Mouse (Mus musculus) mesoderm, embryonic 11.5 days (tissue): ENCODE results near the gene Mpp1.
A peak's percentile ranks its signal among the peaks of the same experiment; 100 is the strongest.

Experiments used
- DNase-seq: peaks from one replicate; pipeline ENCODE4 v3.0.0-alpha.2; 2012; ENCODE audit warnings: low read depth, low spot score

The Mpp1 gene

DNA sequence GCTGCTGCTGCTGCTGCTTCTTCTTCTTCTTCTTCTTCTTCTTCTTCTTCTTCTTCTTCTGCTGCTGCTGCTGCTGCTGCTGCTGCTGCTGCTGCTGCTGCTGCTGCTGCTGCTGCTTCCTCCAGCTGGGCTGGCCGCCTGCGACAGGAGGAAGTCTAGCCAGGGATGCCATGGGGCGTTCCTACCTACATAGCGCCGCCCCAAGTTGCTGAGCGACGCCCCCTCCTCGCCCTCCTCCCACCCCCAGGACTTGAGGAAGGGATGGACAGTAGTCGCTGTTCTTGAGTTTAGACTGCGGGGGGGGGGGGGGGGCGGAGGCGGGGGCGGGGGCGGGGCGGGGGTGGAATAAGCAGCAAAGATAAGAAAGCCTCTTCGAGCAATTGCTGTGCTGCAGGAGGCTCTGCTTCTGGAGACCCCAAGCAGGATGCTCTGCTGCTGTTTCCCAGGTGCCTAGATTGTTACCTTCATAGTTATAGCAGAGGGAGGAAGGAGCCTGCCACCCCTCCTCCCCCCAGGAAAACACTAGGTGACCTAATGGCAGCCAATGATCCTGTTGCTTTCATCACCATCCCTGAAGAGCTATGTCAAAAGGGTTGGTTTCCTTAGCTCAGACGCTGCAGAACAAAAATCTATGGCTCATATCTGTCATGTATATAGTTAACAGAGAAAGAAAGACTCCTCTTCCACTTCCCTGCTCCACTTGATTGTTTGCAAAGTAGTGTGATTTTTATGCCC is 45.9 kb downstream of the Mpp1 start, which contains the start of gene Gab3:
Gene Gab3, minus strand, starts transcription at position 685 of the 735 bp plus-strand sequence.
- DNase-seq: peak; percentile 54

DNA sequence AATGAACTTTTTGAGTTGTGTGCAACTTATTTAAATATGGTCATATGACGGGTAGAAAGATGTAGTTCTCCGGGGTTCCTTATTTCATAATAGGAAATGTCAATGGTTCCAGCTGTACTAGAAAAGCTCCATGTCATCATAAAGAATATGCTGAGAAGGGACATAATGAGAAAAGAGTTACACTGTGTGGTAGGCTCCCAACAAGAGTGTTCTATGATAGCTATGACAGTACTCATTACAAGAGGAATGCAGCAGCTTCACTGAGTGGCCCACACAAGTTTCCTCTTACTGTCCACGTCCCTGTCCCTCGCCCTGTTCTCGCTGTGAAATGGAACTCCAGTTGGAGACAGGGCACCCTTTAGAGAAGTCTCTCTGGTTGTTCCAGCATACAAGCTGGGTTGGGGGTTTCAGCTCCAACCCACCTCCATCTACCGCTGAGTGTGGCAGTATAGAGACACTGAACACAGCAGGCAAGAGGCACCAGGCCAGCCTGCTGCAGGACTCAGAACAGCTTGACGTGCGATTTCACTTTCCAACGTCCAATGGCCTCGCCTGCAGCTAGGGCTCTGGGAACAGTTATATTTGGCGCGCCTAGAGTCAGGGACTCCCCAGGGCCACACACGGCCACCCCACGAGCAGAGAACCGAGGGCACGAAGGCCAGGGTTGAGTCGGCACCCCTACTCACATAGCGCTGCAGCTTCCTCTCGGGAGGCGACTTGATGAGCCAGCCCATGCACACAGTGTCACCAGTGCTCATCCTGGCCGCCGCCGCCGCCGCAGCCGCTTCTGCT is 46.6 kb downstream of the Mpp1 start:
- DNase-seq: no peak

DNA sequence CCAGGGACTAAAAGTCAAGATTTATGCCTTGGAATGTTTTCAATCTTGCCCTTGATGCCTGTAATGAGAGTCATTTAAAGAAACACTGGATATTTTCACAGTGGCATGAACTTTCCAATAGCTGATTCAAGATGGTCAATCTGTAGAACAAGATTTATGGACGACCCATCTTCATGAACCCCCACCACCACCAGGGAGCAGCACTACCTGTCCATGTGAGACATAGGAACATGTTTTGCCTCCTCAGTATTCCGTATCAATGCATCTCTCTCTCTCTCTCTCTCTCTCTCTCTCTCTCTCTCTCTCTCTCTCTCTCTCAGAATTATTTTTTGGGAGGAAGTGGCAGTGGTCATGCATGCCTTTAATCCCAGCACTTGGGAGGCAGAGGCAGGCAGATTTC is 48.5 kb downstream of the Mpp1 start:
- DNase-seq: no peak
